8 mouse cellular contexts compared by ENCODE assay signal in the genomic region with DNA sequence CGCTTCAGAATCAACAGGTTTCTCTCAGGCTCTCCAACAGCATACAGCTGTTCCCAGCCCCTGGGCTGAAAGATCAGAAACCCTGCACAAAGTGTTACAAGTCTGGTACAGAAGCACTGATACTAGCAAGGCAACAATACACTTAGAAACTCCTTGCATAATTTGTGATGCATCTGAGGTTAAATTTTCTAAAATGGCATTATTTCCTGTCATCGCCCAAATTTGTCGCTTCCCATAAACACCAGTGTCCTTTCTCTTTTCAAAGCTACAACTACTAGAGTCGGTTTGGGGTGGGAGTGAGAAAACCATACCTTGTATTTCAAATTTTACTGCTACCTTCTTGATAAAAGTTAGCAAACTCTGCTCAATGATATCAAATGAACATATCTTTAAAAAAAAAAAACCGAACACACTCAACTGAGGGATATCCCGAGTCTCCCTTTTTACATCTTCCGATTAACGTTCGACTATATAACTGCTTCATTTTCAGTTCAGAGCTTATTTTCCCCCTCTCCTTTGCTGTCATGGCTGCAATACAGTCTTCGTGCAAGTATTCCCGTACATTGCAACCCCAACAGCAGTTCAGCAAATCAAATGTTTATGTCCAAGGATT. TPM values are rescaled to one million over a fixed set of nuclear protein-coding genes. Genes with fewer than 3 reads are reported as not detected.
A peak's percentile ranks its signal among the peaks of the same experiment; 100 is the strongest.
DNase-seq lines count a peak whose midpoint lies in the region; ATAC-seq and TF ChIP-seq lines count a peak whose summit lies in the region.

No protein-coding gene starts in this region.

- no peaks in the 10 kb centered on the region for H3K27me3 ChIP-seq in heart, embryonic 12.5 days (replicated peaks)
- H3K27me3 ChIP-seq in E14TG2a.4 (ENCODE audit: insufficient read depth, low read length): no peaks in the 10 kb centered on the region
- H3K27me3 ChIP-seq in forebrain, embryonic 15.5 days: no peaks in the 10 kb centered on the region
- H3K27me3 ChIP-seq in midbrain, embryonic 10.5 days (ENCODE audit: low read depth, poor library complexity, severe bottlenecking): no peaks in the 10 kb centered on the region

- peak overlapping the region; percentile 100 for H3K4me3 ChIP-seq in heart, embryonic 12.5 days
- H3K4me3 ChIP-seq in E14TG2a.4 (replicated peaks; ENCODE audit: low read length): peak overlapping the region; percentile 94
- peak overlapping the region; percentile 59 for H3K4me3 ChIP-seq in forebrain, embryonic 15.5 days
- H3K4me3 ChIP-seq in midbrain, embryonic 10.5 days: peak overlapping the region; percentile 72

- peaks cover 8% of the 10 kb centered on the region; the same call in 1 of the 2 replicates for H3K4me1 ChIP-seq in heart, embryonic 12.5 days (replicated peaks)
- peaks cover 65% of the 10 kb centered on the region for H3K4me1 ChIP-seq in E14TG2a.4 (replicated peaks; ENCODE audit: low read depth, low read length)
- peaks cover 36% of the 10 kb centered on the region for H3K4me1 ChIP-seq in forebrain, embryonic 15.5 days
- peaks cover 25% of the 10 kb centered on the region for H3K4me1 ChIP-seq in midbrain, embryonic 10.5 days

- intact Hi-C loops in heart, postnatal 10 days (cut with DNase I): loop anchor here (2.0 to 5.0 kb wide), 2 partner anchors 20 to 67 kb away; a partner anchor contains a TSS

- no peaks in the 10 kb centered on the region for H3K9me3 ChIP-seq in heart, embryonic 12.5 days (replicated peaks)
- H3K9me3 ChIP-seq in E14TG2a.4 (ENCODE audit: low read length): no peaks in the 10 kb centered on the region
- no peaks in the 10 kb centered on the region for H3K9me3 ChIP-seq in forebrain, embryonic 15.5 days
- no peaks in the 10 kb centered on the region for H3K9me3 ChIP-seq in midbrain, embryonic 10.5 days (replicated peaks)

- H3K4me2 ChIP-seq in heart, embryonic 12.5 days: peak overlapping the region; percentile 86
- H3K4me2 ChIP-seq in forebrain, embryonic 15.5 days (replicated peaks): peak overlapping the region; percentile 56

- peak overlapping the region; percentile 100 for H3K9ac ChIP-seq in heart, embryonic 12.5 days
- peak overlapping the region; percentile 82 for H3K9ac ChIP-seq in forebrain, embryonic 15.5 days (replicated peaks)

- ATAC-seq in heart, embryonic 12.5 days (ENCODE audit: insufficient number of reproducible peaks, low FRiP score): no peak
- ATAC-seq in forebrain, embryonic 15.5 days (replicated peaks): no peak
- no peak for ATAC-seq in megakaryocyte progenitor cell, adult 5-6 weeks (replicated peaks; ENCODE audit: poor library complexity)

- peak overlapping the region; percentile 100 for H3K27ac ChIP-seq in heart, embryonic 12.5 days (ENCODE audit: poor library complexity, severe bottlenecking)
- H3K27ac ChIP-seq in forebrain, embryonic 15.5 days (replicated peaks): peak overlapping the region; percentile 100
- peak overlapping the region; percentile 99 for H3K27ac ChIP-seq in midbrain, embryonic 10.5 days (replicated peaks)

- 5% methylated on average over 11 of the region's 11 CpGs for WGBS in heart, embryonic 12.5 days
- WGBS in forebrain, embryonic 15.5 days: 6% methylated on average over 11 of the region's 11 CpGs
- 7% methylated on average over 11 of the region's 11 CpGs for WGBS in midbrain, embryonic 10.5 days

- TF ChIP-seq CTCF in E14TG2a.4 (conservative IDR thresholded peaks at IDR 0.05; ENCODE audit: low read length): no peak

- H3K36me3 ChIP-seq in heart, embryonic 12.5 days: peaks cover 35% of the 10 kb centered on the region
- H3K36me3 ChIP-seq in E14TG2a.4 (ENCODE audit: insufficient read depth, low read length): peaks cover 47% of the 10 kb centered on the region
- peaks cover 39% of the 10 kb centered on the region for H3K36me3 ChIP-seq in forebrain, embryonic 15.5 days
- peaks cover 48% of the 10 kb centered on the region for H3K36me3 ChIP-seq in midbrain, embryonic 10.5 days

- DNase-seq in heart, postnatal 10 days: no peak
- DNase-seq in midbrain, embryonic 10.5 days (ENCODE audit: low spot score): no peak
- DNase-seq in adrenal gland, adult (ENCODE audit: inconsistent age in 2 of 2, low spot score in 1 of 2): no peak
- no peak for DNase-seq in left cerebral cortex, adult 9 months (ENCODE audit: low spot score in 2 of 2)

RNA-seq across cellular contexts. Expression of a gene that starts 1.2 kb away (rescaled TPM):
- 673 and 675 TPM in 2 replicates for polyA plus RNA-seq in heart, embryonic 12.5 days (2016; fragmentation: Nextera tagmentation; extraction: Ambion mirVana)
- 100 to 1,000 TPM; 217 to 251 TPM for total RNA-seq in heart, postnatal 10 days (2021)
- 1,191 and 1,214 TPM in 2 replicates for polyA plus RNA-seq in forebrain, embryonic 15.5 days (2015; fragmentation: Nextera tagmentation; extraction: Ambion mirVana)
- 1,440 and 1,519 TPM in 2 replicates for polyA plus RNA-seq in midbrain, embryonic 10.5 days (2016; fragmentation: Nextera tagmentation; extraction: Ambion mirVana)
- total RNA-seq in megakaryocyte progenitor cell, adult 5-6 weeks (2015): 682 and 726 TPM in 2 replicates
- total RNA-seq in megakaryocyte progenitor cell, adult 5-6 weeks (2017): 483 and 527 TPM in 2 replicates

RNA-seq across cellular contexts. Expression of a gene that starts 20.7 kb away (rescaled TPM):
- polyA plus RNA-seq in heart, embryonic 12.5 days (2016; fragmentation: Nextera tagmentation; extraction: Ambion mirVana): 413 and 440 TPM in 2 replicates
- total RNA-seq in heart, postnatal 10 days (2021): 100 to 1,000 TPM; 338 to 393 TPM
- polyA plus RNA-seq in forebrain, embryonic 15.5 days (2015; fragmentation: Nextera tagmentation; extraction: Ambion mirVana): 1,941 and 1,977 TPM in 2 replicates
- polyA plus RNA-seq in midbrain, embryonic 10.5 days (2016; fragmentation: Nextera tagmentation; extraction: Ambion mirVana): 780 and 877 TPM in 2 replicates
- 179 TPM in 2 replicates for total RNA-seq in megakaryocyte progenitor cell, adult 5-6 weeks (2015)
- total RNA-seq in megakaryocyte progenitor cell, adult 5-6 weeks (2017): 143 and 157 TPM in 2 replicates

RNA-seq across cellular contexts. Expression of a gene that starts 29.4 kb away (rescaled TPM):
- polyA plus RNA-seq in heart, embryonic 12.5 days (2016; fragmentation: Nextera tagmentation; extraction: Ambion mirVana): 117 and 132 TPM in 2 replicates
- 10 to 100 TPM; 27.0 to 28.1 TPM for total RNA-seq in heart, postnatal 10 days (2021)
- 127 and 138 TPM in 2 replicates for polyA plus RNA-seq in forebrain, embryonic 15.5 days (2015; fragmentation: Nextera tagmentation; extraction: Ambion mirVana)
- 229 and 265 TPM in 2 replicates for polyA plus RNA-seq in midbrain, embryonic 10.5 days (2016; fragmentation: Nextera tagmentation; extraction: Ambion mirVana)
- 131 and 149 TPM in 2 replicates for total RNA-seq in megakaryocyte progenitor cell, adult 5-6 weeks (2015)
- total RNA-seq in megakaryocyte progenitor cell, adult 5-6 weeks (2017): 131 and 147 TPM in 2 replicates

RNA-seq across cellular contexts. Expression of a gene that starts 43.2 kb away (rescaled TPM):
- 56.2 and 58.2 TPM in 2 replicates for polyA plus RNA-seq in heart, embryonic 12.5 days (2016; fragmentation: Nextera tagmentation; extraction: Ambion mirVana)
- 10 to 100 TPM; 24.6 to 26.7 TPM for total RNA-seq in heart, postnatal 10 days (2021)
- 94.3 and 102 TPM in 2 replicates for polyA plus RNA-seq in forebrain, embryonic 15.5 days (2015; fragmentation: Nextera tagmentation; extraction: Ambion mirVana)
- 87.7 and 89.7 TPM in 2 replicates for polyA plus RNA-seq in midbrain, embryonic 10.5 days (2016; fragmentation: Nextera tagmentation; extraction: Ambion mirVana)
- 64.1 and 65.0 TPM in 2 replicates for total RNA-seq in megakaryocyte progenitor cell, adult 5-6 weeks (2015)
- total RNA-seq in megakaryocyte progenitor cell, adult 5-6 weeks (2017): 105 and 112 TPM in 2 replicates

RNA-seq across cellular contexts. Expression of a gene that starts 59.4 kb away (rescaled TPM):
- polyA plus RNA-seq in heart, embryonic 12.5 days (2016; fragmentation: Nextera tagmentation; extraction: Ambion mirVana): 5.8 and 6.4 TPM in 2 replicates
- total RNA-seq in heart, postnatal 10 days (2021): 1 to 10 TPM; 2.3 to 2.6 TPM
- polyA plus RNA-seq in forebrain, embryonic 15.5 days (2015; fragmentation: Nextera tagmentation; extraction: Ambion mirVana): 15.6 and 16.1 TPM in 2 replicates
- 6.6 and 9.4 TPM in 2 replicates for polyA plus RNA-seq in midbrain, embryonic 10.5 days (2016; fragmentation: Nextera tagmentation; extraction: Ambion mirVana)
- 4.6 and 5.5 TPM in 2 replicates for total RNA-seq in megakaryocyte progenitor cell, adult 5-6 weeks (2015)
- total RNA-seq in megakaryocyte progenitor cell, adult 5-6 weeks (2017): 5.1 and 9.0 TPM in 2 replicates
